Mouse (Mus musculus) MEL-GATA-1-ER (cell line): ENCODE data around the gene Mup16.
"Not testable (repeated sequence)": the region's sequence is repeated elsewhere in the genome, so short reads cannot be mapped to it uniquely, and the experiment has no call there.

Experiments
- DNase-seq: peaks from one replicate; pipeline ENCODE4 v3.0.0-alpha.2; 2012; ENCODE audit warnings: low read depth; ENCODE audit errors: extremely low read depth

Gene Mup16

DNA sequence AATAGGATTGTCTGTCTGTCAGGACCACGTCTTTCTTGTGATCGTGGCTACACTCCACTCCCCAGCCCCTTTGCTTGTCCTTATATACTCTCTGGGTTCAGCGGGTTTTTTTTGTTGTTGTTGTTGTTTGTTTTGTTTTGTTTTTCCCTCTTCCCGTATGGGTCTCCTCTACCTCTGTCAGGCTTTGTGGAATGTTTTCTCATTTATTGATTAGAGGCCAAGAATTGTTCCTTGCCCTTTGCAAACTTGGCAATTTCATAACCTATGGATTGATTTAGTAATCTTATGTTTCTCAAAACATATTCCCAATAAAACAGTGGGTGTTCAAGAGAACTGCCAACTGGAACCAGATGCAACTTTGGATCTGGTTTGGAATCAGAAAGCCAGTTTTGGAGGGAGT lies at the start of gene Mup16:
Gene Mup16 (minus strand): TSS at position 101 of the 400 bp plus-strand sequence.
- not testable (repeated sequence) for DNase-seq

DNA sequence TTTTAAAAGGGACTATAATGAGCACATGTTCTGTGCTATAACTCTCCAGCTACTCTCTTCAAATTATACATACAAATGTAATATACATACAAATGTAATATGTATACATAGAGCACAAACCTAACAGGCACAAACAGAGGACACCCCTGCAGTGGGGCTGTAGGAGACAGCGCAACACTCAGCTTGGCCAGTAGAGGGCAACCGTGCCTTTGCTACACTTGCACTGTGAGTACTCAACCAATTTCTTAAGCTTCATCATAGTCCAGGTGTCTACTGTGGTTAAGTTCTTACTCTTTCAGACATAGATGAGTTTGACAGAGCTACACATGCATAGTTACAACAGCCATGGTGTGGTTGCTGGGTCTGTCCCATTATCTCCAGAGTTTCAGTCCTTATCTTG lies 36.6 kb upstream of the Mup16 start:
- DNase-seq, result not testable (repeated sequence)
